Mouse (Mus musculus): ENCODE data around the gene Tmem108. TPM values are rescaled to one million over a fixed set of nuclear protein-coding genes. Genes with fewer than 3 reads are reported as not detected.
"Not testable (repeated sequence)": the region's sequence is repeated elsewhere in the genome, so short reads cannot be mapped to it uniquely, and the experiment has no call there.

The Tmem108 gene
- total RNA-seq, 2 experiments from 2014 or later = 3.7 TPM

GRCm38 (mm10) chr9:103681741-103682330, 79.8 kb downstream of the Tmem108 start:
- no peak for DNase-seq

- DNase-seq = no peak
Measured at GRCm38 (mm10) chr9:103679234-103679633, 82.4 kb downstream of the Tmem108 start.

GRCm38 (mm10) chr9:103678531-103679060, 83.0 kb downstream of the Tmem108 start:
- no peak for DNase-seq

GRCm38 (mm10) chr9:103677811-103678210, 83.8 kb downstream of the Tmem108 start:
- DNase-seq = peak; percentile 9 to 16

- no peak for DNase-seq
Measured at GRCm38 (mm10) chr9:103675721-103676480, 85.7 kb downstream of the Tmem108 start.

GRCm38 (mm10) chr9:103672881-103673280, 88.8 kb downstream of the Tmem108 start:
- no peak for DNase-seq

- not testable (repeated sequence) for DNase-seq
Measured at GRCm38 (mm10) chr9:103670592-103671113, 91.0 kb downstream of the Tmem108 start.

- DNase-seq = no peak
Measured at GRCm38 (mm10) chr9:103668830-103669229, 92.8 kb downstream of the Tmem108 start.

- no peak for DNase-seq
Measured at GRCm38 (mm10) chr9:103665817-103666216, 95.8 kb downstream of the Tmem108 start.

- DNase-seq = no peak
Measured at GRCm38 (mm10) chr9:103664151-103664550, 97.5 kb downstream of the Tmem108 start.

GRCm38 (mm10) chr9:103661873-103662272, 99.8 kb downstream of the Tmem108 start:
- DNase-seq = no peak

GRCm38 (mm10) chr9:103657981-103658380, 103.7 kb downstream of the Tmem108 start:
- DNase-seq = no peak

- peak; percentile 36 to 39 for DNase-seq
Measured at GRCm38 (mm10) chr9:103657183-103657975, 104.3 kb downstream of the Tmem108 start.

- DNase-seq = no peak
Measured at GRCm38 (mm10) chr9:103653995-103654587, 107.5 kb downstream of the Tmem108 start.

- DNase-seq = no peak
Measured at GRCm38 (mm10) chr9:103652127-103652882, 109.3 kb downstream of the Tmem108 start.

- DNase-seq = no peak
Measured at GRCm38 (mm10) chr9:103646605-103647004, 115.0 kb downstream of the Tmem108 start.

- DNase-seq = no peak
Measured at GRCm38 (mm10) chr9:103645724-103646123, 115.9 kb downstream of the Tmem108 start.

GRCm38 (mm10) chr9:103642300-103642699, 119.3 kb downstream of the Tmem108 start:
- DNase-seq = no peak

GRCm38 (mm10) chr9:103641340-103641739, 120.3 kb downstream of the Tmem108 start:
- DNase-seq = no peak

GRCm38 (mm10) chr9:103639413-103639812, 122.2 kb downstream of the Tmem108 start:
- DNase-seq = no peak

GRCm38 (mm10) chr9:103637451-103637850, 124.2 kb downstream of the Tmem108 start:
- DNase-seq = no peak
